Mouse (Mus musculus): ENCODE results near the gene Tvp23a. TPM values are rescaled to one million over a fixed set of nuclear protein-coding genes. Genes with fewer than 3 reads are reported as not detected.

The Tvp23a gene
- polyA plus RNA-seq, 1 experiment, result not detected

DNA sequence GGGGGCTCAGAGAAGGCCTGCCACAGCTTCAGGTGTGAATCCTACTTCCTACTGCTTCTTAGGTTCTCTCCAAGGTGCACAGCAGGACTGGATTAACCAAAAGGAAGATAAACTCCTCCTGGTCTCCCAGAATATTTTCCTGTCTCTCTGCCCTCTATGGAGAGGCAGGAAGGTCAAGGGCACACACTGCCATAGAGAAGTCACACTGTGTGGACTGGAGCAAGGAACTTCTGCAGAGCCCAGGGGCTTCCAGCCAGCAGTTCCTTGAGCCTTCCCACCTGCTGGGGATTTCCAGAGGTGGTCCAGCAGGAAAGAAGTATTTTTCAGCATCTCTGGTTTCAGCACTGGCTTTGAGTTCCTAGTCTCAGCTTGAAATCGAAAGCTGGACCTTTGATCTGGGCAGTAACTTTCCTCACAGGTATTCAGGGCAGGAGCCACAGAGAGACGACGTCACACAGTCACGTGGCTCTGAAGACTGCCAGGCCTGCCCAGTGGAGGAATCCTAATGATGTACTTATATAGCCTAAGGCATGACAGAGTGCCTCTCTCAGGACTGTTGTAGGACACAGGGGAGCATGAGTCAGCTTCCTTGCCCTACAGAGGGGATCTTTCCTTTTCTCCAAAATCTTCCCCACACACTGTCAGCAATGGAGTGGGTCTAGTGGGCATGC, 18.0 kb upstream of the Tvp23a start:
- Histone ChIP-seq H3K27ac (ENCODE audit: insufficient read depth, low read depth, low read length) (no peak overlapping the region), H3K4me3 (ENCODE audit: insufficient read depth, low read depth, low read length) (no peak overlapping the region), H3K4me1 (ENCODE audit: control insufficient read depth, insufficient read depth, low read length) (no peaks in the 10 kb centered on the region)
- TF ChIP-seq POLR2A (IDR thresholded peaks at IDR 0.05; ENCODE audit: insufficient read depth, low read depth, low read length) (no peak), CTCF (IDR thresholded peaks at IDR 0.05; ENCODE audit: insufficient read depth, low read depth, low read length) (no peak)
- 38% methylated on average over 4 of the region's 4 CpGs for WGBS

DNA sequence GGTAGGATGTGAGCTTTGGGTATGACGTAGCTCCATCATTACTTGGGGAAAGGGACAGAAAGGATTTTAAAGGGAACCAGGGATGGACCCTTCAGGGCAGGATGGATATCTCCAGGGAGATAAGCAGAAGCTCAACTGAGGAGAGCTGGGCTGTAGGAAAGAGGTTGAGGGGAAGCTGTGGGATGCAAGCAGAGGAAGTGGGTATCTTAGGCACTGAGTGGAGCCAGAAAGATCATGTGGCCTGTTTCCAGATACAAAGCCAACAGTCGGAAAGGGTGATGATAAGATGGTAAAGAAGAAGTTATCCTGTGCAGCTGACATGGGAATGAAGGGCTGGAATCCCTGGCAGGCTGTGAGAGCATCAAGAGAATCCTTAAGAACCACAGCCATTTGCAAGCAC, 14.0 kb upstream of the Tvp23a start:
- TF ChIP-seq POLR2A (IDR thresholded peaks at IDR 0.05; ENCODE audit: insufficient read depth, low read depth, low read length), result no peak
- TF ChIP-seq CTCF (IDR thresholded peaks at IDR 0.05; ENCODE audit: insufficient read depth, low read depth, low read length), result no peak
- no peak overlapping the region for H3K27ac ChIP-seq (ENCODE audit: insufficient read depth, low read depth, low read length)
- 97% methylated on average over 2 of the region's 2 CpGs for WGBS
- H3K4me3 ChIP-seq (ENCODE audit: insufficient read depth, low read depth, low read length), result no peak overlapping the region
- no peaks in the 10 kb centered on the region for H3K4me1 ChIP-seq (ENCODE audit: control insufficient read depth, insufficient read depth, low read length)

GRCm38 (mm10) chr16:10460188-10460587, 13.0 kb upstream of the Tvp23a start:
- Histone ChIP-seq H3K4me1 (ENCODE audit: control insufficient read depth, insufficient read depth, low read length) (no peaks in the 10 kb centered on the region), H3K27ac (ENCODE audit: insufficient read depth, low read depth, low read length) (no peak overlapping the region), H3K4me3 (ENCODE audit: insufficient read depth, low read depth, low read length) (no peak overlapping the region)
- WGBS, result 71% methylated on average over 2 of the region's 2 CpGs
- no peak for TF ChIP-seq POLR2A (IDR thresholded peaks at IDR 0.05; ENCODE audit: insufficient read depth, low read depth, low read length)
- no peak for TF ChIP-seq CTCF (IDR thresholded peaks at IDR 0.05; ENCODE audit: insufficient read depth, low read depth, low read length)

GRCm38 (mm10) chr16:10454583-10454974, 7.4 kb upstream of the Tvp23a start:
- H3K4me1 ChIP-seq (ENCODE audit: control insufficient read depth, insufficient read depth, low read length), result 0 out of 2 replicates have a peak, but pooled peaks cover 4% of the 10 kb centered on the region
- no peak overlapping the region for H3K27ac ChIP-seq (ENCODE audit: insufficient read depth, low read depth, low read length)
- WGBS, result 83% methylated on average over 3 of the region's 3 CpGs
- H3K4me3 ChIP-seq (ENCODE audit: insufficient read depth, low read depth, low read length), result no peak overlapping the region
- TF ChIP-seq CTCF (IDR thresholded peaks at IDR 0.05; ENCODE audit: insufficient read depth, low read depth, low read length), result no peak
- TF ChIP-seq POLR2A (IDR thresholded peaks at IDR 0.05; ENCODE audit: insufficient read depth, low read depth, low read length), result no peak

- 93% methylated on average over 6 of the region's 6 CpGs for WGBS
- no peak for TF ChIP-seq POLR2A (IDR thresholded peaks at IDR 0.05; ENCODE audit: insufficient read depth, low read depth, low read length)
- no peak for TF ChIP-seq CTCF (IDR thresholded peaks at IDR 0.05; ENCODE audit: insufficient read depth, low read depth, low read length)
- H3K27ac ChIP-seq (ENCODE audit: insufficient read depth, low read depth, low read length), result no peak overlapping the region
- 0 out of 2 replicates have a peak, but pooled peaks cover 4% of the 10 kb centered on the region for H3K4me1 ChIP-seq (ENCODE audit: control insufficient read depth, insufficient read depth, low read length)
- no peak overlapping the region for H3K4me3 ChIP-seq (ENCODE audit: insufficient read depth, low read depth, low read length)
These were observed 6.9 kb upstream of the Tvp23a start for GRCm38 (mm10) chr16:10453872-10454582.

DNA sequence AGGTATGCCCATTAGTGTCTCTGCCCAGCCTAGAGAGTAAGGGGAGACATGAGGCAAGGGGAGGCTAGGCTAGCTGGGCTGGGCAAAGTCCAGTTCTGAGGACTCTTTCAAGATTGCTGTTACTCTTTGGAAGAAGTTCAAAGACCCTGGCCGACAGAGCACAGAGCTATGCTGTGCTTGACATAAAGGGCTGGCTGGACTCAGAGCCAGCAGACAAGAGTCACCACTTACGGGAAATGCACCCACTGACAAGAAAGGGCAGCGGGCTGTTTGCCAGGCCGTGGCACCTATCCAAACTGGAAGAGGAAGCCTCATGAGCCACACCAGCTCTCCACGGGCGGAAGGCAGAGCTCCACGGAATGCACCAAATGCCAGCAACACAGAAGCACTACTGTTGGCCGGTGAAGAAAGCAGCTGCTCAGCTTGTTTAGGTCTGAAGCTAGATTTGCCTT, 5.3 kb upstream of the Tvp23a start:
- Histone ChIP-seq H3K27ac (ENCODE audit: insufficient read depth, low read depth, low read length) (no peak overlapping the region), H3K4me1 (ENCODE audit: control insufficient read depth, insufficient read depth, low read length) (peaks cover 8% of the 10 kb centered on the region), H3K4me3 (ENCODE audit: insufficient read depth, low read depth, low read length) (no peak overlapping the region)
- 25% methylated on average over 8 of the region's 8 CpGs for WGBS
- TF ChIP-seq POLR2A (IDR thresholded peaks at IDR 0.05; ENCODE audit: insufficient read depth, low read depth, low read length) (no peak), CTCF (IDR thresholded peaks at IDR 0.05; ENCODE audit: insufficient read depth, low read depth, low read length) (no peak)

DNA sequence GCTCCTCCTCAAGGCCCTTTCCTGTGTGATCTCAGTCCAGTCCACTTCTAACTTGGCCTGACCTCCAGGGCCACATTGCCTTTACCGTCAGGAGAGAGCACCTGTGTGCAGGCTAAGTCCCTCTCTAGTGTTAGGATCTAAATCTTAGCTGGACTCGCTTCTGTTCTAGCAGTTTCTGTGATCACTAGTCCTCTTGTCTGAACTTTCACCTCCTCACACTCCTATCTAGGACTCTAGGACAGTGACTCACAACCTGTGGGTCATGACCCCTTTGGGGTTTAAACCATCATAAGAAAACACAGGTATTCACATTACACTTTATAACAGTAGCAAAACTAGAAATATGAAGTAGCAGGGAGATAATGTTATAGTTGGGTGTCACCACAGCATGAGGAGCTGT, 4.7 kb upstream of the Tvp23a start:
- TF ChIP-seq CTCF (IDR thresholded peaks at IDR 0.05; ENCODE audit: insufficient read depth, low read depth, low read length) (no peak), POLR2A (IDR thresholded peaks at IDR 0.05; ENCODE audit: insufficient read depth, low read depth, low read length) (no peak)
- WGBS, result 86% methylated on average over 2 of the region's 2 CpGs
- Histone ChIP-seq H3K4me1 (ENCODE audit: control insufficient read depth, insufficient read depth, low read length) (peaks cover 8% of the 10 kb centered on the region), H3K27ac (ENCODE audit: insufficient read depth, low read depth, low read length) (no peak overlapping the region), H3K4me3 (ENCODE audit: insufficient read depth, low read depth, low read length) (no peak overlapping the region)

GRCm38 (mm10) chr16:10448931-10449330, 1.8 kb upstream of the Tvp23a start:
- peaks cover 16% of the 10 kb centered on the region for H3K4me1 ChIP-seq (ENCODE audit: control insufficient read depth, insufficient read depth, low read length)
- no peak overlapping the region for H3K27ac ChIP-seq (ENCODE audit: insufficient read depth, low read depth, low read length)
- WGBS, result 84% methylated on average over 9 of the region's 9 CpGs
- TF ChIP-seq POLR2A (IDR thresholded peaks at IDR 0.05; ENCODE audit: insufficient read depth, low read depth, low read length) (no peak), CTCF (IDR thresholded peaks at IDR 0.05; ENCODE audit: insufficient read depth, low read depth, low read length) (no peak)
- H3K4me3 ChIP-seq (ENCODE audit: insufficient read depth, low read depth, low read length), result no peak overlapping the region

- Histone ChIP-seq H3K4me3 (ENCODE audit: insufficient read depth, low read depth, low read length) (peak overlapping the region; percentile 59), H3K27ac (ENCODE audit: insufficient read depth, low read depth, low read length) (peak overlapping the region; percentile 32), H3K4me1 (ENCODE audit: control insufficient read depth, insufficient read depth, low read length) (peaks cover 16% of the 10 kb centered on the region)
- 68% methylated on average over 2 of the region's 2 CpGs for WGBS
- no peak for TF ChIP-seq POLR2A (IDR thresholded peaks at IDR 0.05; ENCODE audit: insufficient read depth, low read depth, low read length)
- TF ChIP-seq CTCF (IDR thresholded peaks at IDR 0.05; ENCODE audit: insufficient read depth, low read depth, low read length), result no peak
These were observed 619 bp upstream of the Tvp23a start for GRCm38 (mm10) chr16:10447781-10448180.

Data from olfactory bulb, adult 2 months (tissue).